Mouse (Mus musculus) cerebellum, postnatal 14 days (tissue): ENCODE measurements at regions not wholly inside any gene's neighbourhood (a gene's known extent, or its start where the extent isn't known, plus 50 kb on each side); places are given as distances from the start of the nearest gene placed in this dataset.

Experiments used
- DNase-seq, 2 experiments: peaks; one replicate each; pipeline ENCODE4 v3.0.0; 2021; ENCODE audit warnings: mixed read lengths in 2 of 2

- DNase-seq: no peak
Measured at GRCm38 (mm10) chr3:139780054-139780453, 574.6 kb downstream of the Stpg2 start.

GRCm38 (mm10) chr3:139783406-139783805 is 577.9 kb downstream of the Stpg2 start:
- no peak for DNase-seq

- DNase-seq: no peak
Measured at GRCm38 (mm10) chr3:139786510-139786909, 581.0 kb downstream of the Stpg2 start.

- no peak for DNase-seq
Measured at GRCm38 (mm10) chr3:139788854-139789253, 583.4 kb downstream of the Stpg2 start.

DNA sequence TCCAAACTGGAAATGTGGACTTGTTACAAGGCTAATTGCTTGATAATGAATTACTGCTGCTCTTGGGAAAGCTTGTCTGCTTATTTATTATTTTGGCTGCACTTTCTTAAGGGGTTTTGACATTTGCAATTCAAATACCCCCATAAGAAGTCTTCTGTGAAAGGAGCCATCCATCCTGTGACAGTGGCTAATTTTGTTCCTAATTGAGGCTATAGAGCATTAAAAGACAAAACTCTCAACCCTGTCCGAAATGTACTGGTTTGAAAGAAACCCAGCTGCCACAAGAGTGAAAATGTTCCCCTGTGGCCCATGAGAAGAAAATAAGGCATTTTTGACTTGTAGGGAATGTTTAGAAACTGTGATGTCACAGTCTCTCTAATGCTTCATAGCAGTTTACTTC is 591.2 kb downstream of the Stpg2 start:
- DNase-seq: no peak

GRCm38 (mm10) chr3:139799059-139799458 is 593.6 kb downstream of the Stpg2 start:
- no peak for DNase-seq

- DNase-seq: no peak
Measured at GRCm38 (mm10) chr3:139802716-139803710, 597.5 kb downstream of the Stpg2 start.

DNA sequence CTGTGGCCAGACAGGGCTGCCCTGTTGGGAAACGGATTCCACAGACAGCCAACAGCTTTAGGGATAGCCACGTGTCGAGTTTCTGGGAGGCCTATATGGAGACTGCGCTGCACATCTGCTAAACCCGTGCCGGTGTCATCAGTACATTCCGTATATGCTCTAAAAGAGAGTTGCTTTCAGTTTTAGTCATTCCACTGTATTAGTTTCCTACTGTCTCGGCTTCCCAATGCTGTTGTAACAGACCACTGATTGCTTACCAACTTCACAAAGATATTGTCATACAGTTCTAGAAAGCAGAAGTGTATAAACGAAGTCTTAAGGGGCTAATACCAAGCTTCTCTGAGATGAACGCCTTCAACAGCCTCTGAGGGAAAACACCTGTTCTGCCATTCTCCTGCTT is 622.5 kb downstream of the Stpg2 start:
- no peak for DNase-seq

- DNase-seq: no peak
Measured at GRCm38 (mm10) chr3:139828581-139828980, 623.1 kb downstream of the Stpg2 start.

DNA sequence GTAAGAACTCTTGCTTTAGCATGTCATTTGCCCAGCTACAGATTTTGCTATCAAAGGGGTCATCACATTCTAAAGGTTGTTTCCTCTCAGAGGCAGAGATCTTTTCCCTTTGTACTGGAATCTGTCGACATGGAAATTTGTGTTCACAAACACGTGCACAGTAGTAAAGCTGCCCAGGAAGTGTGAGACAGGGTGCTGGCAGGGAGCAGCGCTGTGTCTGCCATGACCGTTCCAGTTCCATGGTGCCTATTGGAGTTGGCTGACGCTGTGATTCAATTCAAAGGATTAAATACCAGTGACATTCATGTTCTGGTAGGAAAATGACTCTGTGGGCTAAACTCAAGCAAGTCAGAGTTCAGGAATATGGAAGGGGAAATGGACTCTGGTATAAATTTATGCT is 627.1 kb downstream of the Stpg2 start:
- DNase-seq: peak in 1 of 2 experiments; percentile 25

- no peak for DNase-seq
Measured at GRCm38 (mm10) chr3:139842015-139842414, 636.5 kb downstream of the Stpg2 start.

GRCm38 (mm10) chr3:139842988-139843605 is 637.6 kb downstream of the Stpg2 start:
- no peak for DNase-seq

- no peak for DNase-seq
Measured at GRCm38 (mm10) chr3:139844443-139844842, 638.9 kb downstream of the Stpg2 start.

DNA sequence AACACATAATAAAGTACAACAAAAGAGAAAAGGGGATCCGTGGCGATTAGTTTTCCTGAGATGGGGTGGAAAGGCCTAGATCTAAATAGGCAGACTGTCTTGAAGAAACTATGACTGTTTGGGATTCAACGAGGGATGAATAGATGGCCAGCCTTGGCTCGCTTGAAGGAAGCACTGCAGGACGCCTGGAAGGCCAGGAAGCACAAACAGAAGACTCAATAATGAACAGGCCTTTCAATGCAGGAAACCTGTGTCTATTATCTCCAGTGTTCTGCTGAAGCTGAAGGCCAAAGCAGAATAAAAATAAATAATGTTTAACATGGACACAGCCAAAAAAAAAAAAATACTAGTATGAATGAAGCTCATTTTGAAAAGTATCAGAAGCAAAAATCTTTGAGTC is 642.3 kb downstream of the Stpg2 start:
- DNase-seq: peak; percentile 73 to 82

GRCm38 (mm10) chr3:139859966-139860635 is 654.6 kb downstream of the Stpg2 start:
- no peak for DNase-seq

GRCm38 (mm10) chr3:139860831-139861371 is 655.4 kb downstream of the Stpg2 start:
- peak; percentile 16 to 21 for DNase-seq

DNA sequence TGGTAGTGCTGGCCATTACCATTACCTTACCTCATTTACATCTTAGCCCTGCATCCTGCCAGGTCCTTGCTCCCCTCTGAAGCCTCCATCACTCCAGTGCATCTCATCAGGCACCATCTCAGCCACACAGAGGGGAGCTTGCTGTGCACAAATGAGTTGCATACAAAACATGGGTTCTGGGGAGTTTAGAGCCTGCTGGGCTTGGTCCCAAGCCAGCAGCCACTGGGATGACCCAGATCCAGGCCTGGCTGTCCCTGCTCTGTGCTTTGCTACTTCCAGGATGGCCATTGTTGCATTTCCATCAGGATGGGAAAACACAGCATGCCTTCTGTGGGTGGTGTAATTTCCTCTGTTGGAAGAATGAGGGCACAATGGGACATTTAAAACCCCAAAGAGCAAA is 660.8 kb downstream of the Stpg2 start:
- DNase-seq: peak; percentile 61 to 78

DNA sequence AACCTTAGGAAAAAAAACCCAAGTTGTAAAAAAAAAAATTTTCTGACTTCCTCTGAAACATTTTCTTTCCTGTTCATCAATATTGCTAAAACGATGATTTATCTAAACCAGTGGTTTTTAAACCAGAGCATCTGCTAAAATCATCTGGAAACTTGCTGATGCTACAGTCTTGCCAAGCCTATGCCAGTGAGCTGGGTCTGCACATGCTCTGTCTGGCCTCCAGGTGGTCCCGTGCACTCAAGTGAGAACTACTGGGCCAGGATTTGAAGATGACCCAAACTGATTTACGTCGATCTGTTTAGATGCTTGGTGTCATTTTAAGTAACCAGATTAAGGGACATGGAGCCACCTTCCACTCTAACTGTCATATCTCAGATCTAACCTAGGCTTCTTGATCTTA is 661.5 kb downstream of the Stpg2 start:
- no peak for DNase-seq

DNA sequence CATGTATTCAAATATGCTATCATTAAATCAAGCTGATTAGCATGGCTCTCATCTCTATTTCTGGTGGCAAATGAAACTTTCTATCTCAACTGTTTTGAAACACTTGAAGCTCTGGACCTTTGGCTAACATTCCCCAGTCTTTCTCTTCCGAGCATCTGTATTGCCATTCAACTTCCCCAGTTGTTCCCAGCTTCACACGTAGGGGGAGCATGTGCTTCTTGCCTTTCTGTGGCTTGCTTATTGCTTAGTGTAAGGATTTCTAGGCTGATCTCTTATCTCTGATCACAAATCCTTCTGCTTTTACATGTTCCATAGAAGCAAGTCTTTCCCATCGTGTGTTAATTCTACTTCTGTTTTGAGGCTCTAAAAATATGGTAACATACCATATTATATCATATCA is 662.0 kb downstream of the Stpg2 start:
- DNase-seq: no peak

DNA sequence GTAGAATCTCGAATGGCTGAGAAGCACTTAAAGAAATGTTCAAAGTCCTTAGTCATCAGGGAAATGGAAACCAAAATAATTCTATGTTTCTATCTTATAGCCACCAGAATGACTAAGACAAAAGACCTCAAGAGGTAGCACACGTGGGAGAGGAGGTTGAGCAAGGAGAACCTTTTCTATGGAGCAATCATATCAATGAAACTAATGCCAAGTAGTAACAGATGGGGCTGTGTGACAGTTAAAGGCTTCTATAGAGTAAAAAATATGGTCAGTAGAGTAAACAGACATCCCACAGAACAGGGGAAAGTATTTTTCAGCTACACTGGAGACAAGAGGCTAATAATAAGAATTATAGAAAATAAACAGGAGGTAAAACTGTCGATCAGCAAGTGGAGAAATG is 664.3 kb downstream of the Stpg2 start:
- no peak for DNase-seq

DNA sequence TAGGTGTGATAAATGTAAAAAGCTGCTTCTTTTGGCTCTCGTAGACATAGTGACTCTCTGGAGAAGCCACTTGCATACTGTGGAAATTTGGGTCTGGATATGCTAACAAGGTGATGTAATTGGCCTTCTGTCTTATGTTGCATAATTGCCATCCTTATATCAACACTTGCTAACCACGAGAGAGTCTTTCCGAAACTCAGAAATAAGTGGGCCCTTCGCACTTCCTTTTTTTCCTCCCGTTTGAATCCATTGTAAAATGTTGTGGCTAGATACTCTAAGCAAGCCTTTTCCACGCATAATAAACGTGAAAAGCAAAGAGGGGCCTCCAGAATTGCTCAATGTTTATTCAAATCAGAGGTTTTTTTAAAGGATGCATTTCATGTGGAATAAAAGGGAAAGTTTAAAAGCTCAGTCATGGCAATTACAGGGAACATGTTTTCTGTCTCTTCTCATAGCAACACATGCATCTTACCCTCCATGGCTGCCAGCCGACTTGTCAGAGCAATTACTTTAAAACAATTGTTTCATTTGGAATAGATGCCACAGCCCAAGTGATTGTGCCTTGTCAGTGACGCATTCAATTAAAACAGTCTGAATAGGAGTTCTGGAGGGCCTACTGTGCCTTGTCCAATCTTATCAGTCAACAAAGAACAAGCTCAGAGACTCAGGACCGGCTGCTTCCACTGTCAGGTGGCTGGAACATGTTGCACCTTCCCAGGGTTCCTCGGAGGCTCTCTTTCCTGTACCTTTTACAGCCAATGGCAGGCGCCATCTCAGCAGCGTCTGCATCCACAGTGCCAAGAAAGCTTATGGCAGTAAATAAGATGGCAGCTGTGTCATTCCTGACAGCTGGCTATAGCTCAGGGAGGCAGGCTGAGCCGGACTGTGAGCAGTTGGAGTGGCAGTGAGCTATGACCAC is 680.7 kb downstream of the Stpg2 start:
- peak; percentile 88 to 91 for DNase-seq

DNA sequence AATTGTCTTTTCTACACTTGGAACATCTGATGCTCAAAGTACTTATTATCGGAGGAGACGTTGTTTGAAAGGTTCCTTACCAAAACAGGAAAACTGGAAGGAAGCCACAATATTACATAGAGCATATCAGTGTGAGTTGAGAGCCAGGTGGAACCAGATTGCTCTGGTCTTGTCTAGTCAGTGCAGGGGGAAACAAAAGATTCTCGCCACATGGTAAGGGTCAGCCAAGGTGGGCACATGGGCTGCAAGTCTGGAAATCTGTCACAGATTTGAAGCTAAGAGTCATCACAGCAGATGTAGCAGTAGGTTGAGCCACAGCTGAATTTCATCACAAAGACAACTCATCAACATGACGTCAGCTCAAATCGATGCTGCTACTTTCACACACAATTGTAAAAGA is 681.8 kb downstream of the Stpg2 start:
- peak; percentile 60 to 62 for DNase-seq
